11 mouse cellular contexts compared by ENCODE assay signal in genomic region chrX:14839740-14840419, GRCm38 (mm10).
A peak's percentile ranks its signal among the peaks of the same experiment; 100 is the strongest.
DNase-seq lines count a peak whose midpoint lies in the region; ATAC-seq and TF ChIP-seq lines count a peak whose summit lies in the region.
"Had no signal": no experiment of that assay in that cellular context is flagged by ENCODE, and none has a peak within 500 bp of the region (broad histone marks: within the 10 kb centered on the region; RNA-seq: fewer than 3 reads in every experiment).

No protein-coding gene starts in this region.

- H3K9me3 ChIP-seq in forebrain, embryonic 13.5 days (replicated peaks) = no peaks in the 10 kb centered on the region
- H3K9me3 ChIP-seq in limb, embryonic 14.5 days (ENCODE audit: control insufficient read depth, low read length) = no peaks in the 10 kb centered on the region
- H3K9me3 ChIP-seq: limb, embryonic 12.5 days had no signal

- H3K27me3 ChIP-seq in forebrain, embryonic 13.5 days = no peaks in the 10 kb centered on the region
- no peaks in the 10 kb centered on the region for H3K27me3 ChIP-seq in limb, embryonic 14.5 days (ENCODE audit: control insufficient read depth, insufficient read depth, low read length)
- H3K27me3 ChIP-seq: limb, embryonic 12.5 days had no signal

- 43% methylated on average over 7 of the region's 7 CpGs for WGBS in forebrain, embryonic 13.5 days
- 52% methylated on average over 7 of the region's 7 CpGs for WGBS in limb, embryonic 14.5 days

- H3K4me1 ChIP-seq in forebrain, embryonic 13.5 days = no peaks in the 10 kb centered on the region
- no peaks in the 10 kb centered on the region for H3K4me1 ChIP-seq in limb, embryonic 14.5 days (ENCODE audit: control insufficient read depth, insufficient read depth, low read length)
- H3K4me1 ChIP-seq: limb, embryonic 12.5 days had no signal

- H3K27ac ChIP-seq in forebrain, embryonic 13.5 days = no peak overlapping the region
- no peak overlapping the region for H3K27ac ChIP-seq in limb, embryonic 14.5 days (replicated peaks; ENCODE audit: low read depth, low read length)
- H3K27ac ChIP-seq: heart, adult 2 months; limb, embryonic 12.5 days had no signal

- DNase-seq in right cerebral cortex, postnatal 25 days = peak; percentile 4
- no peak for DNase-seq in right cerebral cortex, adult 18-20 months
- no peak for DNase-seq in limb, embryonic 14.5 days (ENCODE audit: low spot score)
- DNase-seq in frontal cortex, postnatal 14 days (ENCODE audit: low spot score in 2 of 2) = no peak
- DNase-seq in lung, postnatal 25 days (ENCODE audit: low spot score) = no peak
- no peak for DNase-seq in frontal cortex, adult 2 months (ENCODE audit: extremely low spot score in 1 of 2, low spot score in 1 of 2)
- DNase-seq: heart, adult 2 months; kidney, adult 9 months had no signal

- no peak for TF ChIP-seq POLR2A in limb, embryonic 14.5 days (IDR thresholded peaks at IDR 0.05; ENCODE audit: borderline replicate concordance, extremely low read depth, insufficient read depth, insufficient read length)

- no peak overlapping the region for H3K4me2 ChIP-seq in forebrain, embryonic 13.5 days
- H3K4me2 ChIP-seq in limb, embryonic 14.5 days (replicated peaks; ENCODE audit: low read depth, low read length, severe bottlenecking) = no peak overlapping the region
- H3K4me2 ChIP-seq: limb, embryonic 12.5 days had no signal

- no peaks in the 10 kb centered on the region for H3K36me3 ChIP-seq in forebrain, embryonic 13.5 days (ENCODE audit: poor library complexity, severe bottlenecking)
- H3K36me3 ChIP-seq in limb, embryonic 14.5 days (ENCODE audit: control insufficient read depth, insufficient read depth, low read length) = no peaks in the 10 kb centered on the region
- H3K36me3 ChIP-seq: limb, embryonic 12.5 days had no signal

- ATAC-seq in forebrain, embryonic 13.5 days = 0 out of 2 replicates have a peak, but pooled peaks have one; percentile 43
- ATAC-seq in limb, embryonic 14.5 days (ENCODE audit: low FRiP score, low read depth) = peak; percentile 26; the same call in 1 of the 2 replicates
- no peak for ATAC-seq in megakaryocyte-erythroid progenitor cell, adult 5-6 weeks (replicated peaks; ENCODE audit: low FRiP score, low TSS enrichment, poor library complexity, severe bottlenecking)

- H3K4me3 ChIP-seq in forebrain, embryonic 13.5 days = no peak overlapping the region
- H3K4me3 ChIP-seq in limb, embryonic 14.5 days (replicated peaks; ENCODE audit: low read length) = no peak overlapping the region
- H3K4me3 ChIP-seq: heart, adult 2 months; limb, embryonic 12.5 days had no signal

- no peak overlapping the region for H3K9ac ChIP-seq in forebrain, embryonic 13.5 days
- H3K9ac ChIP-seq in limb, embryonic 14.5 days (ENCODE audit: low read depth, low read length, severe bottlenecking) = no peak overlapping the region
- H3K9ac ChIP-seq: limb, embryonic 12.5 days had no signal
